Mouse (Mus musculus): ENCODE measurements around the gene Oit3. TPM values are rescaled to one million over a fixed set of nuclear protein-coding genes. Genes with fewer than 3 reads are reported as not detected.

Gene Oit3
- polyA plus RNA-seq (2012; rRNA removed), result 0.10 and 0.13 TPM in 2 replicates

DNA sequence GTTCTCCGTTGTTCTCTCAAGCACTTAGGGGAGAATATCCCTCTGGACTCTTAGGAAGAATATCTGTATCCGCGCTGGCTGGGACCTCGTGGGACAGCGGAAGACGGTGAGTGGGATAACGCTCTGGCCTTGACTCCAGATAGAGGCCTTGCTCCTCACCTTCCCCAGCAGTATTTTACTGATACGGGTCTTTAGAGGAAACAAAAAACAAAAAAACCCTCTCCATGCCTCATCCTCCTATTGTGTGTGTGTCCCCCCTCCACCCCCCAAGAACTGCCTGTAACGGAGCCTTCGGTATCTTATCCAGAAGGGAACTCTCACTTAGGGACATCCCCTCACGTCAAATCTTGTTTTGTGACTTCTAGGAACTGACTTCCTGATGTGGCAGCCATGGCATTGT, at the start of gene Oit3:
Gene Oit3, minus strand, starts transcription at position 44 of the 400 bp plus-strand sequence.
- Histone ChIP-seq H3K27ac (ENCODE audit: insufficient read depth, low read length) (no peak within 1 kb of the TSS), H3K4me1 (ENCODE audit: control insufficient read depth, insufficient read depth, low read length) (no peaks in the 10 kb centered on the region), H3K4me3 (ENCODE audit: insufficient read depth, low read length) (no peak within 1 kb of the TSS)
- no peak for TF ChIP-seq POLR2A (IDR thresholded peaks at IDR 0.05; ENCODE audit: extremely low read depth, insufficient read depth, low read length)
- TF ChIP-seq CTCF (IDR thresholded peaks at IDR 0.05; ENCODE audit: extremely low read depth, insufficient read depth, low read length), result no peak

DNA sequence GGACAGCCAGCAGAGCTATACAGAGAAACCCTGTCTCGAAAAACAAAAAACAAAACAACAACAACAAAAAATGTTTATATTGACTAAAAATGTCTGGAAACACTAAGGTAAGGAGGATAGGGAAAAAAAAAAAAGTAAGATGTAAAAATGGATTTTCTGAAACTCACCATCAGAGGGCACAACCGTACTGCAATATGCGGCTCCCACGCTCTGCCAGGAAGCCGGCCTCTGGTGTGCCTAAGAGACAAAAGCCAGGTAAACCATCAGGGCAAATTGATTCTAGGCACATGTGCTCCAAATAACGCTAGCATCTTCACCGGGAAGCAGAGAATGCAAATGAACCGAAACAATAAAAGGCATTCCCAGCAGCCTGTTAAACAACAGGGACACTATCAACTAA, 49.3 kb upstream of the Oit3 start:
- H3K4me3 ChIP-seq (ENCODE audit: insufficient read depth, low read length), result no peak overlapping the region
- TF ChIP-seq POLR2A (IDR thresholded peaks at IDR 0.05; ENCODE audit: extremely low read depth, insufficient read depth, low read length), result no peak
- TF ChIP-seq CTCF (IDR thresholded peaks at IDR 0.05; ENCODE audit: extremely low read depth, insufficient read depth, low read length), result peak; percentile 67
- H3K27ac ChIP-seq (ENCODE audit: insufficient read depth, low read length), result no peak overlapping the region
- no peaks in the 10 kb centered on the region; the same call in 1 of the 2 replicates for H3K4me1 ChIP-seq (ENCODE audit: control insufficient read depth, insufficient read depth, low read length)

DNA sequence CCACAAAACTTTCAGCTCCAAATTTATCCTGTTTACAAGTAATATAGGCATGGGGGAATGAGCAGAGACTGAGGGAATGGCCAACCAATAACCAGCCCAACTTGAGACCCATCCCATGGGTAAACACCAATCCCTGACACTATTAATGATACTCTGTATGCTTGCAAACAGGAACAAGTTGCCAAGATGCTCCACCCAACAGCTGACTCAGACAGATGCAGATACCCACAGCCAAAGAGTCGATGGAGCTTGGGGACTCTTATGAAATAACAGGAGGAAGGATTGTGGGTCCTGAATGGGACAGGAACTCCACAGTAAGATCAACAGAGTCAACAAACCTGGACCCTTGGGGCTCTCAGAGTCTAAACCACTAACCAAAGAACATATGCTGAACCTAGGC, 47.8 kb upstream of the Oit3 start:
- Histone ChIP-seq H3K27ac (ENCODE audit: insufficient read depth, low read length) (no peak overlapping the region), H3K4me3 (ENCODE audit: insufficient read depth, low read length) (no peak overlapping the region), H3K4me1 (ENCODE audit: control insufficient read depth, insufficient read depth, low read length) (no peaks in the 10 kb centered on the region; the same call in 1 of the 2 replicates)
- TF ChIP-seq POLR2A (IDR thresholded peaks at IDR 0.05; ENCODE audit: extremely low read depth, insufficient read depth, low read length) (no peak), CTCF (IDR thresholded peaks at IDR 0.05; ENCODE audit: extremely low read depth, insufficient read depth, low read length) (no peak)

DNA sequence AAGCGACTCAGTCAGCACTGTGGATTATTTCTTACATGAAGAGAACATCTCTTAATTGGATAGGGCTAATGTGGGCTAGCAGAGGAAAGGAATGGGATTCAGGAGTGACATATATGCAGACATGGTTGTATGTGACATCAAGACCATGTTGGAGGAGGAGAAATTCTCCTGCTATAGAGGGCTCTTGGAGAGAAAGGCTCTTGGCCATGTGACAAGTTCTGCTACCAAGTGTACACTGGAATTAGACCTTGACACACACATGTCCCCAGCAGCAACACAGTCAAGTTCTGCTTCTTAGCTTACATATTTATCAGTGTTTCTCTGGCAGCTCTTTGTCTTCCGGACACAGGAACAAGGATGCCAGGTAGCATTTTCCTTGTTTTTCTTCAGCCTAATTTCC, 45.8 kb upstream of the Oit3 start:
- Histone ChIP-seq H3K4me1 (ENCODE audit: control insufficient read depth, insufficient read depth, low read length) (no peaks in the 10 kb centered on the region; the same call in 1 of the 2 replicates), H3K27ac (ENCODE audit: insufficient read depth, low read length) (no peak overlapping the region), H3K4me3 (ENCODE audit: insufficient read depth, low read length) (no peak overlapping the region)
- no peak for TF ChIP-seq POLR2A (IDR thresholded peaks at IDR 0.05; ENCODE audit: extremely low read depth, insufficient read depth, low read length)

DNA sequence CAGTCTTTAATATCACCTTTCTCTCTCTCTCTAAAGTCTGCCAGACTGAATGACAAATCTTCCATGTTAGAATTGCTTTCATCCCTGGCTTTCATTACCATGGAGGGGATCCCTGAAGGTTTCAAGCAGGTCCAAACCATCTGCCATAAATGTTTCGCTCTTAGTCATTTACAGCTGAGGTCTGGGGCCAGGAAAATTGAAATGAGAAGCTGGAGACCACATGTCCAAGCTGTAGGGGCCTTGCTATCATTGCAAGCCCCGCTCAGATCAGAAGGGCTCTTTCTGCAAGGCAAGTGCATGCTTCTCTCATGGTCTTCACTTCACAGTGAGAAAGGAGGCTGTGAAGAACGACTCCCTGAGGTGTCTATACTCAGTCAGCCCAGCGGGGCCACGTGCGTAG, 42.7 kb upstream of the Oit3 start:
- H3K27ac ChIP-seq (ENCODE audit: insufficient read depth, low read length), result no peak overlapping the region
- no peak overlapping the region for H3K4me3 ChIP-seq (ENCODE audit: insufficient read depth, low read length)
- no peaks in the 10 kb centered on the region for H3K4me1 ChIP-seq (ENCODE audit: control insufficient read depth, insufficient read depth, low read length)
- TF ChIP-seq POLR2A (IDR thresholded peaks at IDR 0.05; ENCODE audit: extremely low read depth, insufficient read depth, low read length) (no peak), CTCF (IDR thresholded peaks at IDR 0.05; ENCODE audit: extremely low read depth, insufficient read depth, low read length) (no peak)

DNA sequence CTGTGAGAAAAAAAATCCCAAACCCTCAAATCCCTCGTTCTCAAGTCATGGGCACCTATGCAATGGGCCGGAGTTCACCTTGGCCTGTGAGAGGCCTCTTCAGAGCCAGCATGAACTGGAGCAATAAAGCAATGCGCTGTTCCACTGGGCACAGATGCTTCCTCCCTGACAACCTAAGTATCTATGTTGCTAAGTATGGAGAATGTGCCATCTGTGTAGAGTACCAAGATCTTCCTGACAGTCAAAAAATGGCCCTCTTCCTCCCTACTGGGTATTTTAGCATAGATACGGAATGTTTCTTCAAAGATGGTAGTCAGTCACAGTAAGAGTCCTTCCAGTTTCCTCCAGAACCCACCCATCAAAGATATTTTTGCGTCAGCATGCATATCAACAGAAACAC, 39.8 kb upstream of the Oit3 start:
- no peak overlapping the region for H3K4me3 ChIP-seq (ENCODE audit: insufficient read depth, low read length)
- H3K4me1 ChIP-seq (ENCODE audit: control insufficient read depth, insufficient read depth, low read length), result no peaks in the 10 kb centered on the region
- H3K27ac ChIP-seq (ENCODE audit: insufficient read depth, low read length), result no peak overlapping the region
- TF ChIP-seq POLR2A (IDR thresholded peaks at IDR 0.05; ENCODE audit: extremely low read depth, insufficient read depth, low read length) (no peak), CTCF (IDR thresholded peaks at IDR 0.05; ENCODE audit: extremely low read depth, insufficient read depth, low read length) (no peak)

DNA sequence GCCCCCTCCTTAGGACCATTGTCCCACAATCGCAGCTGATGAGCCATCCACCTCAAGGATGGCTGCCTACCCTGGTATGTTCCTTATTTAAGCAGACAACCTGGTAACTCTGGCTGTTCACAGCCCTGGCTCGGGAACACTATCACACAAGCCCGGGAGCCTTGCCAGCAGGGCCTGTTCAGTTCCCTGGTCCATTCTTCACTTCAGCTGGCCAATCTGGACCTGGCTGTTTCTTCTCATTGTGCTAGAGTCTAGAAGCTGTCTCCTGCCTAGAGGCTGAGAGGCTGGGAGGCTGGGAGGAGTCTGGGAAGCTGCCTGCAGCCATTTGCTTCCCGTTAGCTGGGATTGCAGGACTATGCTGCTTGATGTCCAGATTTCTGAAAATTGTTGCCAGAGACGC, 28.9 kb upstream of the Oit3 start:
- Histone ChIP-seq H3K4me1 (ENCODE audit: control insufficient read depth, insufficient read depth, low read length) (no peaks in the 10 kb centered on the region), H3K27ac (ENCODE audit: insufficient read depth, low read length) (no peak overlapping the region), H3K4me3 (ENCODE audit: insufficient read depth, low read length) (no peak overlapping the region)
- TF ChIP-seq POLR2A (IDR thresholded peaks at IDR 0.05; ENCODE audit: extremely low read depth, insufficient read depth, low read length) (no peak), CTCF (IDR thresholded peaks at IDR 0.05; ENCODE audit: extremely low read depth, insufficient read depth, low read length) (no peak)

DNA sequence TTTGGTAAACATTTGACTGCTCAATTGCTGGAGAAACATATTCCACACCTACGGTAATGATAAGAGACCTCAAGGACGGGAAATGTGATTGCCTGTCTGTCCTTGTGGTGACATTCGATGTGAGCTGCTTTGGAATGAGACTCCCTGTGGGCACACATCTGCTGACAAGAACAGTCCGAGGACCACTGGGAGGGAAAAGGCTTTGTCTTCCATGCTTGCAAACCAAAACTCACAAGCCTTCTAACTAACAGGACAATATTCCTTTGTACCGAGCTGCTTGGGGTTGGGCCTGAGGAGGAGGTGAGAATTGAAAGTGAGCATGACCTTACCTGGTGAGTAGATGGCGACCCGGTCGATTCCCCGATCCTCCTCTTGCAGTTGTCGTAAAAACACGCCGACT, 25.7 kb upstream of the Oit3 start:
- Histone ChIP-seq H3K4me3 (ENCODE audit: insufficient read depth, low read length) (no peak overlapping the region), H3K27ac (ENCODE audit: insufficient read depth, low read length) (no peak overlapping the region), H3K4me1 (ENCODE audit: control insufficient read depth, insufficient read depth, low read length) (no peaks in the 10 kb centered on the region)
- TF ChIP-seq CTCF (IDR thresholded peaks at IDR 0.05; ENCODE audit: extremely low read depth, insufficient read depth, low read length) (no peak), POLR2A (IDR thresholded peaks at IDR 0.05; ENCODE audit: extremely low read depth, insufficient read depth, low read length) (no peak)

DNA sequence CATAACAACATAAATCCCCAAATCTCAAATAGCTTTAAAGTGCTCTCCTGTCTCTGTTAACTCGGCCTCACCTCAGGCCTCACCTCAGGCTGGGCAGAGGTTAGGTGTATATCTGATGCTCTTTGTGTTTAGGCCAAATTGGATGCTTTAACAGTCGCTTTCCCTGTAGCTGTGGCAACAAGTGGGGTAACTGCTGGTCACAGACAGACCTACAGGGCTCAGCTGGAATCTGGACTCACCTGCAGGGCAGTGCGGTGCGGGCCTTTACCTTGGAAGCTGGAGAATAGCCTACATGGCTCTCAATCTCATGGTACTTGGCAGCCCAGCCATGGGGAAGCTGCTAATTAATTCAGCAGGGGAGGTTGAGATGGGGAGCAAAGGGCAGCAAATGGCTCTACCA, 25.0 kb upstream of the Oit3 start:
- no peak for TF ChIP-seq POLR2A (IDR thresholded peaks at IDR 0.05; ENCODE audit: extremely low read depth, insufficient read depth, low read length)
- TF ChIP-seq CTCF (IDR thresholded peaks at IDR 0.05; ENCODE audit: extremely low read depth, insufficient read depth, low read length), result no peak
- H3K4me3 ChIP-seq (ENCODE audit: insufficient read depth, low read length), result no peak overlapping the region
- no peaks in the 10 kb centered on the region for H3K4me1 ChIP-seq (ENCODE audit: control insufficient read depth, insufficient read depth, low read length)
- H3K27ac ChIP-seq (ENCODE audit: insufficient read depth, low read length), result no peak overlapping the region

DNA sequence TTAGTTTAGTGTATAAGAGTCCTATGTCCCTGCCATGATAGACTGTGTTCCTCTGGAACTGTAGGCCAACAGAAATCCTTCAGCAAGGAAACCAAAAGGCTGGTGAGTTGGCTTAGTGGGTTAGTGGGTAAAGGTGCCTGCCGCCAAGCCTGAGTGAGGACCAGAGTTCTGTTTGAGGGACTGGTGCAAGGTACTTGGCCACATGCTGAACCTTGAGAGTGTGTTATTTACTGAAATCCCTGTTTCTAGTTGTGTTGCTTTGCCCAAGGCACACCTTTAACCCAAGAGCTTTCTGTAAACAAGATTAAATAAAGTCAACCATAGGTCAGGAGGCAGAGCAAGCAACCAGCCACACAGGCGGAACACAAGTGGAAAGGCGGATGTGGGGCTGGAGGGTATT, 24.0 kb upstream of the Oit3 start:
- H3K4me1 ChIP-seq (ENCODE audit: control insufficient read depth, insufficient read depth, low read length), result no peaks in the 10 kb centered on the region
- TF ChIP-seq POLR2A (IDR thresholded peaks at IDR 0.05; ENCODE audit: extremely low read depth, insufficient read depth, low read length) (no peak), CTCF (IDR thresholded peaks at IDR 0.05; ENCODE audit: extremely low read depth, insufficient read depth, low read length) (no peak)

DNA sequence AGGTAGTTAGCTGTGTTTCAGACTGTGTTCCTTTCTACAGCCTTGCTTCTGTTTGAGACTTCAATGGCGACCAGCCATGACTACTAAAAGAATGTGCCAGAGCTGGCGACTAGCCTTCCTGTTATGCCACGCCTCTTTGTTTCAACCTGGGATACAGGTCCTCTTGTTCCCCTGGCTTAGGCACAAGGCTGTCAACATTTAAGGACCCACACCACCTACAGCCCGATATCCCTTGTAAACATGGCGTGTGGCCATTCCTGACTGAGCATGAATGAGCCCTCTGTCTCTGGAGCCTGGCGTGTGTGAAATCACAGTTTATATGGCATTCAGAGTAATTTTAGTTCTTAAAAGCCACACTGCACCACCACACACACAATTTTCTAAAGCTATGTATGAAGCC, 20.7 kb upstream of the Oit3 start:
- TF ChIP-seq POLR2A (IDR thresholded peaks at IDR 0.05; ENCODE audit: extremely low read depth, insufficient read depth, low read length) (no peak), CTCF (IDR thresholded peaks at IDR 0.05; ENCODE audit: extremely low read depth, insufficient read depth, low read length) (no peak)
- H3K4me3 ChIP-seq (ENCODE audit: insufficient read depth, low read length), result no peak overlapping the region
- no peaks in the 10 kb centered on the region for H3K4me1 ChIP-seq (ENCODE audit: control insufficient read depth, insufficient read depth, low read length)
- H3K27ac ChIP-seq (ENCODE audit: insufficient read depth, low read length), result no peak overlapping the region

More for the DNA sequence above, 24.0 kb upstream of the Oit3 start:
- Histone ChIP-seq H3K27ac (ENCODE audit: insufficient read depth, low read length) (no peak overlapping the region), H3K4me3 (ENCODE audit: insufficient read depth, low read length) (no peak overlapping the region)
